Mouse (Mus musculus) mouse embryonic stem cell (cell line): ENCODE measurements around the gene Zfp286.

Experiments
- in situ Hi-C, 2 experiments: fragments of 300-500 bp; cut with MboI; formaldehyde crosslinking; loops; 1 replicate in 1 of 2; 3 replicates in 1 of 2; pipeline ENCODE4 v1.14.3; 2019 to 2020; ENCODE audit warnings: low sequenced_read_pairs in 2 of 2, low pct_unique_long_range_greater_than_20kb in 1 of 2, mixed read lengths in 1 of 2; ENCODE audit not compliant: unreplicated experiment in 1 of 2

The Zfp286 gene

GRCm38 (mm10) chr11:62809201-62809600 lies 19.9 kb upstream of the Zfp286 start:
- in situ Hi-C loops: no loop called here

- in situ Hi-C loops: no loop called here
Measured at GRCm38 (mm10) chr11:62807965-62808364, 18.7 kb upstream of the Zfp286 start.

- in situ Hi-C loops: no loop called here
Measured at GRCm38 (mm10) chr11:62804119-62804518, 14.9 kb upstream of the Zfp286 start.

- in situ Hi-C loops: no loop called here
Measured at GRCm38 (mm10) chr11:62789617-62789936, 315 bp upstream of the Zfp286 start.

- in situ Hi-C loops: no loop called here
Measured at GRCm38 (mm10) chr11:62776510-62776909, 12.8 kb downstream of the Zfp286 start.

GRCm38 (mm10) chr11:62760755-62761457 lies 28.4 kb downstream of the Zfp286 start:
- in situ Hi-C loops: loop anchor here in 1 of 2 experiments (25.0 kb wide), 1 partner anchor 376 kb away; the partner anchor contains the start of gene Pmp22

- in situ Hi-C loops: loop anchor here (5.0 to 25.0 kb wide), 4 partner anchors 136 to 379 kb away; partner anchors contain the start of gene Pmp22 (in 1 of the 2)
Measured at GRCm38 (mm10) chr11:62758491-62758890, 30.8 kb downstream of the Zfp286 start.

GRCm38 (mm10) chr11:62757906-62758305 lies 31.4 kb downstream of the Zfp286 start:
- in situ Hi-C loops: loop anchor here (5.0 to 25.0 kb wide), 4 partner anchors 137 to 379 kb away; partner anchors contain the start of gene Pmp22 (in 1 of the 2)

- in situ Hi-C loops: loop anchor here (5.0 to 25.0 kb wide), 4 partner anchors 138 to 380 kb away; partner anchors contain the start of gene Pmp22 (in 1 of the 2)
Measured at GRCm38 (mm10) chr11:62757143-62757507, 32.1 kb downstream of the Zfp286 start.

- in situ Hi-C loops: loop anchor here (5.0 to 25.0 kb wide), 4 partner anchors 138 to 381 kb away; partner anchors contain the start of gene Pmp22 (in 1 of the 2)
Measured at GRCm38 (mm10) chr11:62756456-62757142, 32.7 kb downstream of the Zfp286 start.

GRCm38 (mm10) chr11:62752780-62753179 lies 36.5 kb downstream of the Zfp286 start, which contains the start of gene Gm10428:
Gm10428 (plus strand) TSS chr11:62753100.
- in situ Hi-C loops: loop anchor here (10.0 to 25.0 kb wide), 3 partner anchors 142 to 385 kb away; partner anchors contain the start of gene Pmp22 (in 1 of the 2)

GRCm38 (mm10) chr11:62752191-62752590 lies 37.1 kb downstream of the Zfp286 start:
- in situ Hi-C loops: loop anchor here (10.0 to 25.0 kb wide), 3 partner anchors 143 to 385 kb away; partner anchors contain the start of gene Pmp22 (in 1 of the 2)

GRCm38 (mm10) chr11:62749445-62749844 lies 39.8 kb downstream of the Zfp286 start:
- in situ Hi-C loops: loop anchor here in 1 of 2 experiments (10.0 kb wide), 1 partner anchor 415 kb away; no protein-coding TSS in a partner anchor

- in situ Hi-C loops: loop anchor here in 1 of 2 experiments (10.0 kb wide), 1 partner anchor 417 kb away; no protein-coding TSS in a partner anchor
Measured at GRCm38 (mm10) chr11:62748062-62748461, 41.2 kb downstream of the Zfp286 start.

- in situ Hi-C loops: loop anchor here in 1 of 2 experiments (10.0 kb wide), 1 partner anchor 418 kb away; no protein-coding TSS in a partner anchor
Measured at GRCm38 (mm10) chr11:62747227-62747626, 42.0 kb downstream of the Zfp286 start.

- in situ Hi-C loops: loop anchor here in 1 of 2 experiments (10.0 kb wide), 1 partner anchor 419 kb away; no protein-coding TSS in a partner anchor
Measured at GRCm38 (mm10) chr11:62746001-62746533, 43.2 kb downstream of the Zfp286 start.

GRCm38 (mm10) chr11:62744103-62744502 lies 45.2 kb downstream of the Zfp286 start:
- in situ Hi-C loops: loop anchor here in 1 of 2 experiments (10.0 kb wide), 1 partner anchor 421 kb away; no protein-coding TSS in a partner anchor

GRCm38 (mm10) chr11:62742261-62742957 lies 46.9 kb downstream of the Zfp286 start:
- in situ Hi-C loops: loop anchor here in 1 of 2 experiments (10.0 kb wide), 1 partner anchor 422 kb away; no protein-coding TSS in a partner anchor
